Mouse (Mus musculus) left cerebral cortex, adult 18-20 months (tissue): ENCODE results near the gene Rnf135. TPM values are rescaled to one million over a fixed set of nuclear protein-coding genes. Genes with fewer than 3 reads are reported as not detected.
"Not testable (repeated sequence)": the region's sequence is repeated elsewhere in the genome, so short reads cannot be mapped to it uniquely, and the experiment has no call there.

Experiments
- DNase-seq, 2 experiments: peaks; one replicate each; pipeline ENCODE4 v3.0.0; 2021 to 2022; ENCODE audit warnings: low spot score in 2 of 2, mixed read lengths in 1 of 2
- long read RNA-seq, 2 experiments: library from polyadenylated mRNA; stranded (forward); transcript quantifications; one replicate each; pipeline ENCODE4 v2.0.0; 2021
- total RNA-seq, 2 experiments: library from RNA; stranded (reverse); gene quantifications; 2 replicates each; pipeline ENCODE4 v1.2.3; 2021

The Rnf135 gene
- 1 to 10 TPM; 3.9 to 4.1 TPM for total RNA-seq
- long read RNA-seq, experiment 1, partial matches to known transcripts: 0 of 9 reads
- long read RNA-seq, experiment 1, other reads (novel, unspliced or antisense): 5 of 9 reads
- long read RNA-seq, experiment 2, partial matches to known transcripts: 0 of 5 reads
- long read RNA-seq, experiment 2, other reads (novel, unspliced or antisense): 2 of 5 reads

GRCm38 (mm10) chr11:80183705-80184255 lies at the start of gene Rnf135:
Gene Rnf135 (plus strand): TSS chr11:80183851.
- DNase-seq: peak; percentile 71 to 80

GRCm38 (mm10) chr11:80134744-80135143 lies 48.9 kb upstream of the Rnf135 start:
- no peak for DNase-seq

GRCm38 (mm10) chr11:80135954-80136683 lies 47.5 kb upstream of the Rnf135 start:
- DNase-seq: no peak

GRCm38 (mm10) chr11:80136786-80137185 lies 46.9 kb upstream of the Rnf135 start:
- no peak for DNase-seq

GRCm38 (mm10) chr11:80137773-80138172 lies 45.9 kb upstream of the Rnf135 start:
- DNase-seq: no peak

GRCm38 (mm10) chr11:80141825-80142521 lies 41.7 kb upstream of the Rnf135 start, which contains the start of gene Tefm:
Gene Tefm (minus strand): TSS chr11:80142175.
- peak; percentile 82 to 88 for DNase-seq

- no peak for DNase-seq
Observed at GRCm38 (mm10) chr11:80142872-80143271, 40.8 kb upstream of the Rnf135 start.

- DNase-seq: no peak
Observed at GRCm38 (mm10) chr11:80145787-80146275, 37.8 kb upstream of the Rnf135 start.

- DNase-seq: no peak
Observed at GRCm38 (mm10) chr11:80147748-80148147, 35.9 kb upstream of the Rnf135 start.

- no peak for DNase-seq
Observed at GRCm38 (mm10) chr11:80148313-80148712, 35.3 kb upstream of the Rnf135 start.

- DNase-seq: not testable (repeated sequence)
Observed at GRCm38 (mm10) chr11:80148974-80149373, 34.7 kb upstream of the Rnf135 start.

GRCm38 (mm10) chr11:80149412-80150023 lies 34.1 kb upstream of the Rnf135 start:
- no peak for DNase-seq

- no peak for DNase-seq
Observed at GRCm38 (mm10) chr11:80150566-80150965, 33.1 kb upstream of the Rnf135 start.

- no peak for DNase-seq
Observed at GRCm38 (mm10) chr11:80151541-80151940, 32.1 kb upstream of the Rnf135 start.

- no peak for DNase-seq
Observed at GRCm38 (mm10) chr11:80152376-80152775, 31.3 kb upstream of the Rnf135 start.

GRCm38 (mm10) chr11:80153857-80154495 lies 29.7 kb upstream of the Rnf135 start, which contains the start of gene Adap2:
Gene Adap2 (plus strand): TSS chr11:80154105.
- peak; percentile 47 to 54 for DNase-seq

- no peak for DNase-seq
Observed at GRCm38 (mm10) chr11:80154501-80154900, 29.1 kb upstream of the Rnf135 start.

- DNase-seq: no peak
Observed at GRCm38 (mm10) chr11:80155541-80155940, 28.1 kb upstream of the Rnf135 start.

GRCm38 (mm10) chr11:80155961-80156360 lies 27.7 kb upstream of the Rnf135 start:
- DNase-seq: no peak

- no peak for DNase-seq
Observed at GRCm38 (mm10) chr11:80156841-80157240, 26.8 kb upstream of the Rnf135 start.

- no peak for DNase-seq
Observed at GRCm38 (mm10) chr11:80159018-80159417, 24.6 kb upstream of the Rnf135 start.
